Mouse (Mus musculus) spleen, adult 2 months (tissue): ENCODE data around the gene Glyat.
A peak's percentile ranks its signal among the peaks of the same experiment; 100 is the strongest.

Experiments
- CTCF ChIP-seq: fragments of 200-500 bp; IDR thresholded peaks from 2 replicates; pipeline ENCODE4 v1.5.1; 2011; ENCODE audit warnings: mild to moderate bottlenecking, inconsistent platforms; ENCODE audit not compliant: insufficient read depth, insufficient read length, insufficient replicate concordance; ENCODE audit errors: extremely low read depth
- POLR2A ChIP-seq: fragments of 200-500 bp; IDR thresholded peaks from 2 replicates; pipeline ENCODE4 v1.6.1; 2011; ENCODE audit warnings: low read depth, low read length, inconsistent platforms

DNA sequence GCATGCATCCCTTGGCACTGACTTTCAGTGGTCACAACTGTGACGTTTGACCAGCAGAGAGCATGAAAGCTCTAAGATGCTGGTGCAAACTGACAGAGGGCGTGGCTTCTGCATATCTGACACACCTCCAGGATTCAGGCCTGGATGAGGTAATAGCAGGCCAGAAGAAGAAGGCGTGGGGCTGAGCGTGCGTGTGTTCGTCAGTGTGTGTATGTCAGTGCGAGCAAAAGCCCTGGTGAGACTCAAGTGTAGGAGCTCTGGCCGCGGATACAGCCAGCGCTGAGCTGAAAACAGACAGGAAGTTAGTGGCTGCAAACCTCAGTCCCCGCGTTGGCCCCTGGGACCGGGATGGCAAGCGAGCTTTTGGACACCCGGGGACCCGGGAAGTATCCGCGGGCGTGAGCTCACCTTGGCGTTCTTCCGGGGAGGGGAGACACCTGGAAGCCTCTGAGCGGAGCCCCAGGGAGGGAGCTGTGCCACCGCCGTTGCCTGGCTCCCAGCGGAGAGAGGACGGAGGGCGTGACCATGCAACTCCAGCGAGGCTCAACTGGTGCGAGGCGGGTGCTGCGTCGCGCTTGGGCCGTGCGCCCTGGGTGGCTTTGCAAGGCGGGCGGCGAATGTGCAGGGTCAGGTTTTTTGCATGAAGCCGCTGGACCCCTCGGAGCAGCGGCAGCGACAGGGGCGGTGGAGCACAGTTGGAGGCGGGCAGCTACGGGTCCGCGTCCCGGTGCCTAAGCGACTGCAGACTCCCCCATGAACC is 37.4 kb upstream of the Glyat start:
- TF ChIP-seq POLR2A (no peak), CTCF (peak; percentile 12; the same call in 1 of the 2 replicates)
